Mouse (Mus musculus) intestine, embryonic 16.5 days (tissue): ENCODE results near the gene Hist1h1d. TPM values are rescaled to one million over a fixed set of nuclear protein-coding genes. Genes with fewer than 3 reads are reported as not detected.
"Not testable (repeated sequence)": the region's sequence is repeated elsewhere in the genome, so short reads cannot be mapped to it uniquely, and the experiment has no call there.

Experiments used
- ATAC-seq: fragments of 200-750 bp; cut with Nextera tagmentation; 2 replicates; pipeline ENCODE4 v1.8.0; 2017; ENCODE audit warnings: moderate TSS enrichment, moderate library complexity
- H3K27ac ChIP-seq: fragments of 300-500 bp; sonication (generic); 2 replicates; pipeline ENCODE4 v1.5.1; 2014; ENCODE audit warnings: mild to moderate bottlenecking, low read length
- H3K27me3 ChIP-seq: fragments of 300-500 bp; sonication (generic); replicated peaks from 2 replicates; pipeline ENCODE4 v1.6.1; 2014; ENCODE audit warnings: low read length, control low read depth, mixed read lengths; ENCODE audit not compliant: control insufficient read depth, insufficient read depth
- H3K36me3 ChIP-seq: fragments of 300-500 bp; sonication (generic); 2 replicates; pipeline ENCODE4 v1.6.1; 2014; ENCODE audit warnings: low read length, control low read depth; ENCODE audit not compliant: control insufficient read depth, insufficient read depth
- H3K4me1 ChIP-seq: fragments of 300-500 bp; sonication (generic); 2 replicates; pipeline ENCODE4 v1.6.1; 2014; ENCODE audit warnings: low read length, control low read depth, mixed read lengths; ENCODE audit not compliant: control insufficient read depth, insufficient read depth
- H3K4me2 ChIP-seq: fragments of 300-500 bp; sonication (generic); 2 replicates; pipeline ENCODE4 v1.6.1; 2014; ENCODE audit warnings: low read depth, low read length, control low read depth
- H3K4me3 ChIP-seq: fragments of 300-500 bp; sonication (generic); 2 replicates; pipeline ENCODE4 v1.5.1; 2014; ENCODE audit warnings: mild to moderate bottlenecking, low read length
- H3K9ac ChIP-seq: fragments of 300-500 bp; sonication (generic); 2 replicates; pipeline ENCODE4 v1.6.1; 2014; ENCODE audit warnings: low read depth, low read length
- H3K9me3 ChIP-seq: fragments of 300-500 bp; sonication (generic); 2 replicates; pipeline ENCODE4 v1.6.1; 2016; ENCODE audit warnings: low read length, control low read depth; ENCODE audit not compliant: control insufficient read depth
- WGBS: fragments of 180-500 bp; shearing (Covaris S2); extraction: QIAGEN DNeasy Blood & Tissue Kit; methylation state at CpG from one replicate; pipeline ENCODE4 v1.1.7; 2014; 5-methylcytosine and 5-hydroxymethylcytosine counted together
- polyA plus RNA-seq: library from polyadenylated mRNA; unstranded; fragments of >200 nt; fragmentation: Nextera tagmentation; extraction: Ambion mirVana; gene quantifications from 2 replicates; pipeline ENCODE4 v1.2.1, GENCODE M21; 2015

The Hist1h1d gene
- polyA plus RNA-seq, 1 experiment from 2014 or later = 0.42 TPM

GRCm38 (mm10) chr13:23575271-23575851, 22.3 kb downstream of the Hist1h1d start, which contains the start of gene Hist1h3d:
Gene Hist1h3d (plus strand): TSS chr13:23575763.
- peak within 1 kb of the TSS; percentile 70 for H3K4me2 ChIP-seq
- WGBS = under 1% methylated on average over 18 of the region's 18 CpGs
- H3K4me3 ChIP-seq = peak within 1 kb of the TSS; percentile 52
- H3K27ac ChIP-seq = peak within 1 kb of the TSS; percentile 81
- H3K9me3 ChIP-seq = no peaks in the 10 kb centered on the region
- H3K36me3 ChIP-seq = no peaks in the 10 kb centered on the region
- ATAC-seq = peak; percentile 61
- peaks cover 8% of the 10 kb centered on the region; the same call in 1 of the 2 replicates for H3K4me1 ChIP-seq
- peak within 1 kb of the TSS; percentile 71 for H3K9ac ChIP-seq
- no peaks in the 10 kb centered on the region for H3K27me3 ChIP-seq

DNA sequence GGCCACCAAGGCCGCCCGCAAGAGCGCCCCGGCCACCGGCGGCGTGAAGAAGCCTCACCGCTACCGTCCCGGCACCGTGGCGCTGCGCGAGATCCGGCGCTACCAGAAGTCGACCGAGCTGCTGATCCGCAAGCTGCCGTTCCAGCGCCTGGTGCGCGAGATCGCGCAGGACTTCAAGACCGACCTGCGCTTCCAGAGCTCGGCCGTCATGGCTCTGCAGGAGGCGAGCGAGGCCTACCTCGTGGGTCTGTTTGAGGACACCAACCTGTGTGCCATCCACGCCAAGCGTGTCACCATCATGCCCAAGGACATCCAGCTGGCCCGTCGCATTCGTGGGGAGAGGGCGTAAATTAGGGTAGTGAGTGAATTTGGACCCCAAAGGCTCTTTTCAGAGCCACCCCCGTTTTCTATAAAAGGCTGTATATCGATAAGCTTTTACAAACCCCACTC, 22.8 kb downstream of the Hist1h1d start:
- H3K36me3 ChIP-seq, H3K9me3 ChIP-seq, H3K4me1 ChIP-seq, H3K27me3 ChIP-seq, ATAC-seq: not testable (repeated sequence)
- Histone ChIP-seq H3K9ac (peak overlapping the region; percentile 71), H3K27ac (peak overlapping the region; percentile 81), H3K4me2 (peak overlapping the region; percentile 70), H3K4me3 (peak overlapping the region; percentile 52)
- WGBS = 0% methylated on average over 9 of the region's 40 CpGs

DNA sequence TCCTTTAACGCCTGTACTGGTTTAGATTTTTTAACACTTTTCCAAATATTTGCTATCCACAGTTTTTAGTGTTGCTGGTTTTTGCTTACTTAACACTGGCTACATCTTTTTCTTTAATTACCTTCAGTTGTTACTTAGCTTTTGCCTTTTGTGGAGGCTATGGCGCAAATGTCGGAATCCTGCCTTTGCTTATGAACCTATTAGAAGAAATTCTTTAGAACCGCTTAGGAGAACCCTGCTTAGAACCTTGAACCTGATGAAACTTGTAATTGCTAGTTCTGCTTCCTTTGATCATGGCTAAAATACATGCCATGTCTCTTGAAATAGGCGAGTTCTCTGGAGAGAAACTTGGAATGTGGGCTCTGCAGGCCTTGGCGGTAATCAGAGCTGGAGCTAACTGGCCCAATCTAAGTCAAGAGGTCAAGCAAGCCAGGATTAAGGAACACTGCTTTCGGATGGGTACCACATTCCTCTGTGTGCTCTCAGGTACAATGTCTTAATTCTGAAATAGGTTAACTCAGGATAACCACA, 23.4 kb downstream of the Hist1h1d start:
- no peak for ATAC-seq

GRCm38 (mm10) chr13:23576906-23577639, 24.0 kb downstream of the Hist1h1d start:
- peak overlapping the region; percentile 81 for H3K27ac ChIP-seq
- peak overlapping the region; percentile 52 for H3K4me3 ChIP-seq
- 38% methylated on average over 6 of the region's 6 CpGs for WGBS
- no peaks in the 10 kb centered on the region for H3K36me3 ChIP-seq
- H3K4me2 ChIP-seq = peak overlapping the region; percentile 70
- peaks cover 10% of the 10 kb centered on the region; the same call in 1 of the 2 replicates for H3K4me1 ChIP-seq
- no peaks in the 10 kb centered on the region for H3K9me3 ChIP-seq
- H3K27me3 ChIP-seq = no peaks in the 10 kb centered on the region
- no peak for ATAC-seq
- H3K9ac ChIP-seq = peak overlapping the region; percentile 71

More for the DNA sequence above, 23.4 kb downstream of the Hist1h1d start:
- Histone ChIP-seq H3K4me3 (peak overlapping the region; percentile 52), H3K27ac (peak overlapping the region; percentile 81), H3K9ac (peak overlapping the region; percentile 71), H3K27me3 (no peaks in the 10 kb centered on the region), H3K4me1 (peaks cover 9% of the 10 kb centered on the region; the same call in 1 of the 2 replicates), H3K36me3 (no peaks in the 10 kb centered on the region), H3K9me3 (no peaks in the 10 kb centered on the region), H3K4me2 (peak overlapping the region; percentile 70)
- 9% methylated on average over 7 of the region's 7 CpGs for WGBS

DNA sequence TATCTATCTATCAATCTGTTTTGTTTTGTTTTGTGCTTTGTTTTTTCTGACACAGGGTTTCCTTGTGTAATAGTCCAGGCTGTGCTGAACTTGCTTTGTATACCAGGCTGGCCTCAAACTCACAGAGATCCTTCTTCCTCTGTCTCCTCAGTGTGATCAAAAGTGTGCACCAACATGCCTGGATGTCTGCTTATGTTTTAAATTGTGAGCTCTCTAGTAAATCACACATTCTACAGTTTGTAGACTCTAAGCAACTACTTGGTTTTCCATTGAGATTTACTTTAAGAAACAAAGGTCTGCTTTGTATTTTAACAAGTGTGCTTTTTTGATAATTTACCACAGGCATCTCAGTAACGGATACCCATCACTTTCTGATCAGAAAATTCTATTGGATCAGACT, 24.8 kb downstream of the Hist1h1d start:
- ATAC-seq = no peak
- peaks cover 12% of the 10 kb centered on the region; the same call in 1 of the 2 replicates for H3K4me1 ChIP-seq
- no peak overlapping the region for H3K4me3 ChIP-seq
- 98% methylated on average over 1 of the region's 1 CpGs for WGBS
- no peak overlapping the region for H3K27ac ChIP-seq
- H3K9me3 ChIP-seq = no peaks in the 10 kb centered on the region
- H3K36me3 ChIP-seq = no peaks in the 10 kb centered on the region
- no peak overlapping the region for H3K9ac ChIP-seq
- H3K4me2 ChIP-seq = no peak overlapping the region
- no peaks in the 10 kb centered on the region for H3K27me3 ChIP-seq

DNA sequence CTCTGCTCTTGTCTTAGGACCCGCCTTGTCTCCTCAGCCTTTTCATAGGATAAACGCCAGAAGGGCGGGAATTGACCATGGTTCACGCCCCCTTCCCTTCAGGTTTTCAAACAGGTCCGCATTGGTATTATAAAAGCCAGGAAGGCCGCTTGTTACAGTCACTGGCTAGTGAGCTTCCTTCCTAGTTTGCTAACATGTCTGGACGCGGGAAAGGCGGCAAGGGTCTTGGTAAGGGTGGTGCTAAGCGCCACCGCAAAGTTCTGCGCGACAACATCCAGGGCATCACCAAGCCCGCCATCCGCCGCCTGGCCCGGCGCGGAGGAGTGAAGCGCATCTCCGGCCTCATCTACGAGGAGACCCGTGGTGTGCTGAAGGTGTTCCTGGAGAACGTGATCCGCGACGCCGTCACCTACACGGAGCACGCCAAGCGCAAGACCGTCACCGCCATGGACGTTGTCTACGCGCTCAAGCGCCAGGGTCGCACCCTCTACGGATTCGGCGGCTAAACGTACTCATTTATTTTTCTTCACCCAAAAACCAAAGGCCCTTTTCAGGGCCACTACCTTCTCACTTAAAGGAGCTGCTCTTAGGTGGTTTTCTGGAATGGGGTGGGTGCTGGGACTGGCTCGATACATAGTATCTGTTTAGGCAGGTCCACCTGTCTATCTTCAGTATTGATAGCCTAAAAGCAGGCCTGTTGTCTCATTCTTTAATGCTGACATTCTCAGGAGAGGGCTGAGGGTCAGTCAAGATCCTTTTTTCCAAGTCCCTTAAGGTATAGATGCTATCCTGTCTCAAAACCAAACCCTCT, 28.6 kb downstream of the Hist1h1d start, which contains the start of gene Hist1h4d:
TSS of gene Hist1h4d (plus strand) at position 191 of the 811 bp plus-strand sequence.
- Histone ChIP-seq H3K36me3 (no peaks in the 10 kb centered on the region), H3K4me1 (peaks cover 21% of the 10 kb centered on the region), H3K9me3 (no peaks in the 10 kb centered on the region), H3K4me3 (peak within 1 kb of the TSS; percentile 59), H3K27me3 (no peaks in the 10 kb centered on the region), H3K4me2 (peak within 1 kb of the TSS; percentile 89), H3K9ac (peak within 1 kb of the TSS; percentile 72), H3K27ac (peak within 1 kb of the TSS; percentile 79)
- WGBS = under 1% methylated on average over 43 of the region's 43 CpGs
- peak; percentile 87 for ATAC-seq

GRCm38 (mm10) chr13:23582219-23583056, 29.4 kb downstream of the Hist1h1d start:
- Histone ChIP-seq H3K36me3 (no peaks in the 10 kb centered on the region), H3K4me1 (peaks cover 18% of the 10 kb centered on the region), H3K9me3 (no peaks in the 10 kb centered on the region), H3K9ac (peak overlapping the region; percentile 72), H3K27me3 (no peaks in the 10 kb centered on the region), H3K4me3 (peak overlapping the region; percentile 59), H3K4me2 (peak overlapping the region; percentile 89), H3K27ac (peak overlapping the region; percentile 79)
- ATAC-seq = no peak
- WGBS = 12% methylated on average over 6 of the region's 6 CpGs

GRCm38 (mm10) chr13:23583387-23584068, 30.5 kb downstream of the Hist1h1d start:
- ATAC-seq = no peak
- Histone ChIP-seq H3K4me3 (no peak overlapping the region), H3K27me3 (no peaks in the 10 kb centered on the region), H3K9ac (no peak overlapping the region), H3K9me3 (no peaks in the 10 kb centered on the region), H3K27ac (peak overlapping the region; percentile 49), H3K4me2 (no peak overlapping the region), H3K4me1 (peaks cover 18% of the 10 kb centered on the region), H3K36me3 (no peaks in the 10 kb centered on the region)
